Mouse (Mus musculus) embryonic fibroblast, embryonic 13.5 days (primary cell): ENCODE results near the gene Comtd1. TPM values are rescaled to one million over a fixed set of nuclear protein-coding genes. Genes with fewer than 3 reads are reported as not detected.
A peak's percentile ranks its signal among the peaks of the same experiment; 100 is the strongest.

Experiments
- H3K27ac ChIP-seq: 2 replicates; pipeline ENCODE4 v1.5.1; 2012; ENCODE audit warnings: low read length, control low read depth, inconsistent platforms; ENCODE audit not compliant: insufficient read depth
- H3K4me1 ChIP-seq: 2 replicates; pipeline ENCODE4 v1.6.1; 2011; ENCODE audit warnings: low read length; ENCODE audit not compliant: control insufficient read depth, insufficient read depth
- H3K4me3 ChIP-seq: 2 replicates; pipeline ENCODE4 v1.5.1; 2011; ENCODE audit warnings: mild to moderate bottlenecking, control low read depth, low read length; ENCODE audit not compliant: insufficient read depth
- CTCF ChIP-seq: IDR thresholded peaks from 2 replicates; pipeline ENCODE4 v1.5.1; 2011; ENCODE audit warnings: mild to moderate bottlenecking, control low read depth, low read length, moderate library complexity, borderline replicate concordance; ENCODE audit not compliant: insufficient read depth
- POLR2A ChIP-seq: IDR thresholded peaks from 2 replicates; pipeline ENCODE4 v1.6.1; 2011; ENCODE audit warnings: low read depth, mild to moderate bottlenecking, control low read depth, low read length, moderate library complexity
- polyA plus RNA-seq: library from polyadenylated mRNA; stranded (reverse); fragments of >200 nt; gene quantifications from 2 replicates; pipeline ENCODE4 v1.2.4, GENCODE M21; 2011; ENCODE audit warnings: low read depth; ENCODE audit not compliant: missing spikeins, insufficient read length

Comtd1 gene
- polyA plus RNA-seq, 1 experiment: 7.3 TPM

- H3K27ac ChIP-seq: no peak overlapping the region
- H3K4me3 ChIP-seq: no peak overlapping the region
- H3K4me1 ChIP-seq: no peaks in the 10 kb centered on the region
- TF ChIP-seq POLR2A: no peak
- no peak for TF ChIP-seq CTCF
Observed at GRCm38 (mm10) chr14:21851996-21852791, 3.4 kb upstream of the Comtd1 start.

GRCm38 (mm10) chr14:21850419-21851127 is 1.8 kb upstream of the Comtd1 start:
- H3K27ac ChIP-seq: no peak overlapping the region
- no peak overlapping the region for H3K4me3 ChIP-seq
- H3K4me1 ChIP-seq: no peaks in the 10 kb centered on the region
- TF ChIP-seq CTCF (no peak), POLR2A (no peak)

DNA sequence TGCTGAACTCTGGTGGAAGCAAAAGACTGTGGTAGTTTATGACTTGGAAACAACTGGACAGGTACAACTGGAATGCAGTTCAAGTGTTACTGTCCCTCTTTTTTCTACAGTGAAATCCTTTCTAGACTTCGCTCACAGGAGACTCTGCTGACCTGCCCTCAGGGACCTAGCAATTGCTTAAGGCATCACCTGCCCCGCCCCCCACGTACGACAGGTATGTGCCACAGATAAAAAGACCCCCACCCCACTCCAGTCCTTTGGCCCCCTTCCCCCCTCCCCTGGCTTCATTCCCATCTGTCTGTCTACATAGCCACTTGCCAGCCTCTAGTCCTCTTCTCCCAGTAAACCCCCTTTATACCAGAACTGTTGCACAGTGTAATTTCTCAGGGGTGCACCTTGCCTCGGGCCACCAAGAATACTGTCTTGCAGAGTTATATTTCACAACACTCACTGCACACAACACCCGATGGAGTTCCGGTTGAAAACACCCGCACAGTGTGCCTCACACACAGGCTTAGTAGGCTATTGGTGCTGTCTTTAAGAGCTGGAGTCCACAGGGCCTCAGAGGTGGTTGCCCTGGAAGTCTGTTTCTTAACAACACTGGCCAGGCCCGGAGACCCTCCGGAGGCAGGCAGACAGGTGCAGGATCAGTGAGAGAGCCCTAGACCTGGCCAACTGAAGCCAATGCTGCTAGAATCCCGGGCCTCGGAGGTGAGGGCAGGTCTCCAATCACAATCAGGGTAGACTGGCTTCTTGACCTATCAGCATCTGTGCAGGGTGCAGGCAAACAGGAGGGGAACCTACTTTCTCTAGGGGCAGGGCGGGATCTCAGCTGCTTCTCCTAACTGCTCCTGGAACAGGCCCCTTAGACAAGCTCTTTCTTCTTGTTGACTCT is 994 bp upstream of the Comtd1 start:
- Histone ChIP-seq H3K27ac (no peak overlapping the region), H3K4me1 (no peaks in the 10 kb centered on the region), H3K4me3 (no peak overlapping the region)
- TF ChIP-seq CTCF (no peak), POLR2A (no peak)

- no peaks in the 10 kb centered on the region for H3K4me1 ChIP-seq
- no peak for TF ChIP-seq CTCF
- peak; percentile 49; the same call in 1 of the 2 replicates for TF ChIP-seq POLR2A
- H3K4me3 ChIP-seq: peak overlapping the region; percentile 51
- peak overlapping the region; percentile 31; the same call in 1 of the 2 replicates for H3K27ac ChIP-seq
Observed at GRCm38 (mm10) chr14:21847381-21848165, 1.2 kb downstream of the Comtd1 start.

- Histone ChIP-seq H3K27ac (no peak overlapping the region), H3K4me3 (no peak overlapping the region), H3K4me1 (no peaks in the 10 kb centered on the region)
- TF ChIP-seq CTCF (no peak), POLR2A (no peak)
Observed at GRCm38 (mm10) chr14:21846827-21847380, 1.9 kb downstream of the Comtd1 start.

DNA sequence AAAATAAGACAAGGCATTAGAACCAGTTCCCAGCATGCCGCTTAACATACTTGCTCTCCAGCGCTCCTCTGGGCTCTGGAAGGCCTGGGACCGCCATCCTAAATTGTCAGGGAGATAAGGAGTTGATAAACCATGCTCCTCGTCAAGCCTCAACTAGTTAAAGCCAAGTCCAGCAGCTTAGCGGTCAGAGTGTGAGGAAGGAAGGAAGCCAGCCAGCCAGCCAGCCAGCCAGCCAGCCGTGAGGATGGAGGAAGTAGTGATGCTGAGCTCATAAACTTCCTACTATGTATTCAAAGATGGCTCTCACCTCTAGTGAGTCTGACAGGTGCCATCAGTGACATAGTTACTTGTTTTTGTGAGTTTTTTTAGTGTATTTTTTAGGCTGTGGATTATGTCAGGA is 5.5 kb downstream of the Comtd1 start:
- TF ChIP-seq POLR2A (no peak), CTCF (no peak)
- H3K4me1 ChIP-seq: no peaks in the 10 kb centered on the region
- H3K27ac ChIP-seq: no peak overlapping the region
- H3K4me3 ChIP-seq: no peak overlapping the region

DNA sequence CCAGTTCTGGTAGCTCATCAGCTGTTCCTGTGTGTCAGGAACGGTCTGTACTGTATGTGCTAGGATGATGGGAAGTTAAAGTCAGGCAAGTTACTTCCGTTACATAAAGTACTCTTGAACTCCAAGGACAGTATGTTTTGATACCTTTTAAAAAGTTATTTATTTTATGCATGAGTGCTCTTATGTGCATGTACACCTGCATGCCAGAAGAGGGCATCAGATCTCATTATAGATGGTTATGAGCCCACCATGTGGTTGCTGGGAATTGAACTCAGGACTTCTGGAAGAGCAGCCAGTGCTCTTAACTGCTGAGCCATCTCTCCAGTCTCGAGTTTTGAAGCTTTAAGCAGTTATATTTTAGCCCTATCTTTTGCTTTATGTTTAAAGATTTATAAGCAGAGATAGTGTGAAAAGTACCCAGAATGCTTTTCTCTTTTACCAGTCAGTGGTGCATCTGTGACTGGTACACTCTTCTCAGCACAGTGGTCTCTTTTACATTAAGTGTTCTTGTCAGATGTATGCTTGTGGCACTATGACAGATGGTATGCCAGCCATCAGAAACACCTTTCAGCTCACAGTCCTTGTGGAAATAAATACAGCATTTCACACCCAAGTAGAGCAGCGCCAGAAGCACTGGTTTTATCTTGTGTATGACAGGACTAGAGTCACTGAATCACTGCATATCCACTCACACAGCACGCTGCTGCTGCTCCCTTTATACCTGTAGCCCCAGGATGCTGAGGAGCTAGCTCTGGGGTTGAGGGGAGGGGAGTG is 6.8 kb downstream of the Comtd1 start:
- Histone ChIP-seq H3K4me1 (no peaks in the 10 kb centered on the region), H3K27ac (no peak overlapping the region), H3K4me3 (no peak overlapping the region)
- TF ChIP-seq CTCF: no peak
- TF ChIP-seq POLR2A: no peak

- no peak overlapping the region for H3K4me3 ChIP-seq
- H3K27ac ChIP-seq: no peak overlapping the region
- TF ChIP-seq POLR2A (no peak), CTCF (no peak)
- no peaks in the 10 kb centered on the region for H3K4me1 ChIP-seq
Observed at GRCm38 (mm10) chr14:21838336-21839017, 10.3 kb downstream of the Comtd1 start.
